Mouse (Mus musculus): Measurements from ENCODE around the gene Skap1.

GRCm38 (mm10) chr11:96466382-96466781, 2.0 kb downstream of the Skap1 start:
- TF ChIP-seq CTCF (IDR thresholded peaks at IDR 0.05; ENCODE audit: low read depth, low read length) (no peak), EP300 (IDR thresholded peaks at IDR 0.05; ENCODE audit: insufficient read depth, low read depth, low read length) (no peak)

Measured in ES-Bruce4 (cell line).